Mouse (Mus musculus): ENCODE data around the gene Acyp1. TPM values are rescaled to one million over a fixed set of nuclear protein-coding genes. Genes with fewer than 3 reads are reported as not detected.
"Not testable (repeated sequence)": the region's sequence is repeated elsewhere in the genome, so short reads cannot be mapped to it uniquely, and the experiment has no call there.

Acyp1 gene
- polyA plus RNA-seq, 1 experiment, result 79.2 TPM

DNA sequence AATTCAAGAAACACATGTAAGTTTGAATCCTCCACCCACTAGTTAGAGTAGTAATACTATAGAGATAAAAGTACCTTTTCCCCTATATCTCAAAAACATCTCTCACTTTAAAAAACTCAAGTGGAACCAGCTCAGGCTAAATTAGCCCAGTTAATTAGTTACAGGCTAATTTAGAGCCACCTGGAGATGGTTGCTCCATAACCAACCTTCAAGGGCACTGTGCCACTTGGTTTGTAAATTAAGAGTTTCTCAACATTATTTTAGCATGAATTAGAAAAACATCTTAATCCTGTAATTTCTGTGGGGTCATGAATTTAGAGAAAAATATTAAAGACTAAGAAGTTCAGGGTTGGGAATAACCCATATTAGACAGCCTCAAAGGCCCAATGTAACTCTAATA lies 3.3 kb upstream of the Acyp1 start:
- Histone ChIP-seq H3K27ac (replicated peaks; ENCODE audit: low read depth, low read length) (no peak overlapping the region), H3K4me1 (ENCODE audit: control insufficient read depth, insufficient read depth, insufficient read length, low read length) (peaks cover 8% of the 10 kb centered on the region; the same call in 1 of the 2 replicates), H3K4me3 (ENCODE audit: insufficient read depth, low read depth, low read length) (no peak overlapping the region)

DNA sequence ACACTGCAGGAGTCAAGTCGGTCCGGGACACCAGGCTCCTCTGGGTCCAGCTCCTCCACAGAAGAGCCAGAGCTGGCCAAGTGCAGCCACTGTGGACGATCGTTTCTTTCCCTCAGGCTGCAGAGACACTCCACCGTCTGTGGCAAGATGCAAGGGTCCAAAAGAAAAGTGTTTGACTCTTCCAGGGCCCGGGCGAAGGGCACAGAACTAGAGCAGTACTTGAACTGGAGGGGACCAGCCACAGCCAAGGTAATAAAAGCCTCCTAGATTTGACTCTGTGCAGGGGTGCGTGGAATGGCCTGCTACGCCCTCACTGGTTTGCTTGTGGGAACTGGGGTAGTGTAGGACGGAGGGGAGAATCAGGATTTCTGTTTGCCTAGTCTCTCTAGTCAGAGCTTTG lies 2.4 kb upstream of the Acyp1 start:
- H3K4me3 ChIP-seq (ENCODE audit: insufficient read depth, low read depth, low read length), result no peak overlapping the region
- H3K27ac ChIP-seq (replicated peaks; ENCODE audit: low read depth, low read length), result no peak overlapping the region
- peaks cover 8% of the 10 kb centered on the region; the same call in 1 of the 2 replicates for H3K4me1 ChIP-seq (ENCODE audit: control insufficient read depth, insufficient read depth, insufficient read length, low read length)

DNA sequence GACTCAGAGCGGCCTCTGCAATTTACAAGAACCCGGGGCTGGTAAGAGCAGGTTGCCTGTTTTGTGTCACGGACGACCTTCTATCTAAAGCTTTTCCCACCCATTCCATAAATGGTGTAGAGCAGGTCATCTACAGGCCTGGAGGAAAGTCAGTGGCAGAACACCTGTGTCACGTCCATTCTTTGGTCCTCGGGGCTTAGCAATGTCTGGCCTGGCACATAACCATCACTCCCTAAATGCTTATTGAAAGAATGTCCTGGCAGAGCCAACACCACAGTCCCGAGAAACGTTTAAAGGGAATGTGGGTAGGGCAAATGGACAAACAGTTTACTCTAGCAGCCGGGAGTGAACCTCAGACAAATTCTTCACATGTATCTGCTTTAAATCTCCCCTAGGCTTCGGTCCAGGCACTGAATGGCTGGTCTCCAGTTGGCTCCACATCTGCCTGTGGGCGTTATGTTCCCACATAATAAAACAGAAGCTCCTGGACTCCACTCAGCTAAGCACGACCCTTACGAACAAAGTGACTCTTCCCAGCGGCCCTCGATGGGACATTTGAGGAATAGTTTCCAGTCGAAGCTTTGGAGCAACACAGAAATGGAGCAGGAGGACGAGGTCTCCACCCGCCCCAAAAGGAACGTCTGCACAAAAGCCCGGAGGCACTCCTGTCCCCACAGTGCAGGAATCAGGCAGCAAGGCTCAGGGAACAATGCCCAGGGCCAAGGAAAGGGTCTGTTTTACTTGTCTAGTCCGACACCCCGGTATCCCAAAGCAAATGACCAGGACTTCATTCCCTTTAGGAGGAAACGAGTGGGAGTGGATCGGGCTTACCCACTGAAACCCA lies 1.1 kb upstream of the Acyp1 start:
- peaks cover 8% of the 10 kb centered on the region; the same call in 1 of the 2 replicates for H3K4me1 ChIP-seq (ENCODE audit: control insufficient read depth, insufficient read depth, insufficient read length, low read length)
- no peak overlapping the region for H3K27ac ChIP-seq (replicated peaks; ENCODE audit: low read depth, low read length)
- 0 out of 2 replicates have a peak overlapping the region, but pooled peaks have one; percentile 60 for H3K4me3 ChIP-seq (ENCODE audit: insufficient read depth, low read depth, low read length)

DNA sequence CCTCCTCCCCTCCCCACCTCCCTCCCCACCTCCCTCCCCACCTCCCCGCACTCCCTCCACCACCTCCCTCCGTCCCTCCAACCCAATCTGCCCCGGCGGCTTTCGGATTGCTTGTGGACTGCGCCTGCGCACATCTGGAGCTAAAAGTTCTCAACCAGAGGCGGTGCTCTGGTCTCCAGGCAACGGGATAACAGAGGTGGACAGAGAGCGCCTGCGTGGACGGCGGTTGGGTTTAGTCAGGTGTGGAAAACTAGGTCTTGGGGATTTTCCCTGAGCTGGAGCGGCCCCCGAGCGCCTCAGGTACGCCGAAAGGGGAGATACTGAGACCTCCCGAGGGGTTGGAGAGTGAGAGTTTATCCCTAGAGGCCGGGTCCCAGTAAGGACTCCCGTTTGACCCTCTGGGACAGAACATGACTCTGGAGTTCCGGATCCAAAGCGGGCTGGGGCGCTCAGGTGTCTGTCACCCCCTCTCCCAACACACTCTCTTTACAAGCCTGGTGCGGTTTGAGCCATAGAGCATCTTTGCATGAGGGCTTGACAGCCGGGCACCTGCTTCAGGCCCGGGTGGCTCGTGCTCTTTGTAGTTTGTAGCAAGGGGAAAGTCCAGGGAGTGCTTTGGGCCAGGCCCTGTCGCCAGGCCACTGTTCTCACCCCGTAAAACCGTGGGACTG lies 383 bp upstream of the Acyp1 start, which contains the start of gene Zc2hc1c:
Zc2hc1c (plus strand) TSS at position 106 of the 671 bp plus-strand sequence.
- H3K27ac ChIP-seq (replicated peaks; ENCODE audit: low read depth, low read length), result no peak within 1 kb of the TSS
- peaks cover 8% of the 10 kb centered on the region; the same call in 1 of the 2 replicates for H3K4me1 ChIP-seq (ENCODE audit: control insufficient read depth, insufficient read depth, insufficient read length, low read length)
- peak within 1 kb of the TSS; percentile 64 for H3K4me3 ChIP-seq (ENCODE audit: insufficient read depth, low read depth, low read length)

DNA sequence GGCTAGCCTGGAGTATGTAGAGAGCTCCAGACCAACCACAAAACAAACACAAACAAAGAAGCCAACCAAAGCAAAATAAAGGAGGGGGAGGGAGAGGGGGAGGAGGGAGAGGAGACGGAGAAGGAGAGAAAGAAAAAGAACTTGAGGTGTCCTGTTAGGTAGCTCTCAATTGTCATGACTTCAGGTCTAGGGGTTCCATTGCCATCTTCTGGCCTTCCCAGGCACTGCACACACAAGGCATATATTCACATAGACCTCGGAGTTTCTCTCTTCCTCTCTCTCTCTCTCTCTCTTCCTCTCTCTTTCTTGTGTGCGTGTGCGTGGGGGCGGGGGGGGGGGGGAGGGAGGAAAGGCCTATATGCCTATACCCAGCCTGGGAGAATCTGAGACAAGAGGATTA lies 1.3 kb downstream of the Acyp1 start:
- no peak overlapping the region for H3K27ac ChIP-seq (replicated peaks; ENCODE audit: low read depth, low read length)
- H3K4me1 ChIP-seq (ENCODE audit: control insufficient read depth, insufficient read depth, insufficient read length, low read length), result 0 out of 2 replicates have a peak, but pooled peaks cover 6% of the 10 kb centered on the region
- no peak overlapping the region for H3K4me3 ChIP-seq (ENCODE audit: insufficient read depth, low read depth, low read length)

DNA sequence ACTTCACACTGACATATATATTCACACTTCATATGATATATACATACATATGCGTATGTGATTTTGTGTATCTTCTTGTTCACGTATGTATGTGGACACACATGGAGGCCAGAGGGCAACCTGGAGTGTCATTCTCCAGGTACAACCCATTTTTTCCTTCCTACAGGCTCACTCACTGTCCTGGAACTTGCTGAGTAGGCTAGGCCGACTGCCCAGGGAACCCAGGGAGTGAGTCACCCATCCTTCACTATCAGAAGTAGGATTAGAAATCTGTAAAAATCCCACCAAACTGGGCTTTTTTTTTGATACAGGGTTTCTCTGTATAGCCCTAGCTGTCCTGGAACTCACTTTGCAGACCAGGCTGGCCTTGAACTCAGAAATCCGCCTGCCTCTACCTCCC lies 3.2 kb downstream of the Acyp1 start:
- H3K27ac ChIP-seq (replicated peaks; ENCODE audit: low read depth, low read length), result no peak overlapping the region
- 0 out of 2 replicates have a peak, but pooled peaks cover 6% of the 10 kb centered on the region for H3K4me1 ChIP-seq (ENCODE audit: control insufficient read depth, insufficient read depth, insufficient read length, low read length)
- no peak overlapping the region for H3K4me3 ChIP-seq (ENCODE audit: insufficient read depth, low read depth, low read length)

DNA sequence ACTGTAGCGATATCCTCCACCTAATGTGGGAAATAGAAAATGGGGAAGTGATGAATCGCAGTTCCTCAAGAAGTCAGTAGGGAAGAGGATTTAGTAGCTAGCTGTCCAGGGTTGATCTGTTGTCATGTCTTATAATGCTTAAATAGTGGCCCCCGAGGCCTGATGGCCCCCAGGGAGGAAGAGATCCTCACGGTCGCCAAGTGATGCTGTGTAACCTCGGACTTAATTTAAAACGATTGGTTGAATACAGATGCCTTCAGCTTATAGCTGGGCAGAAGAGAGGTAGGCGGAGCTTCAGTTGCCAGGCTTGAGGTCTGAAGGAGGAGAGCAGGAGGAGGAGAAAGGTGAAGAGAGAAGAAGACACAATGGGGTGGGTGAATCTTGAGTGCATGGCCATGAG lies 3.9 kb downstream of the Acyp1 start:
- H3K4me1 ChIP-seq (ENCODE audit: control insufficient read depth, insufficient read depth, insufficient read length, low read length), result 0 out of 2 replicates have a peak, but pooled peaks cover 6% of the 10 kb centered on the region
- no peak overlapping the region for H3K4me3 ChIP-seq (ENCODE audit: insufficient read depth, low read depth, low read length)
- H3K27ac ChIP-seq (replicated peaks; ENCODE audit: low read depth, low read length), result no peak overlapping the region

DNA sequence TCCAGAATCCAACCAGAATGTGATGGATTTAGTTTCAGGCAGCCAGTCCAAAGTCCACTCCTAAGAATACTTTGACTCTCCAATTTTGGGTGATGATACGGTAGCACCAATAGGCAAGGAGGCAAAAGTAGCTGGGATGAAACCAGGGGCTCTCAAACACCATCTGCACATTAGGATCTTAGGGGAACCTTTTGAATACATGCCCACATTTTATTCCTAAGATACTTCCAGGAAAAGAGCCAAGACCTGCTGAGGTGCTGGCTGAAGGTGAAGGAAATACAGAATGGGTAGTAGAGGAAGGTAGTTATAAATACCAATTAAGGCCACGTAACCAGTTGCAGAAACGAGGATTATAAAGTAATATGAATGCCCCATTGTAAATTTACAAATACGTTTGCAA lies 6.5 kb downstream of the Acyp1 start:
- H3K4me3 ChIP-seq (ENCODE audit: insufficient read depth, low read depth, low read length); H3K4me1 ChIP-seq (ENCODE audit: control insufficient read depth, insufficient read depth, insufficient read length, low read length); H3K27ac ChIP-seq (replicated peaks; ENCODE audit: low read depth, low read length): not testable (repeated sequence)

DNA sequence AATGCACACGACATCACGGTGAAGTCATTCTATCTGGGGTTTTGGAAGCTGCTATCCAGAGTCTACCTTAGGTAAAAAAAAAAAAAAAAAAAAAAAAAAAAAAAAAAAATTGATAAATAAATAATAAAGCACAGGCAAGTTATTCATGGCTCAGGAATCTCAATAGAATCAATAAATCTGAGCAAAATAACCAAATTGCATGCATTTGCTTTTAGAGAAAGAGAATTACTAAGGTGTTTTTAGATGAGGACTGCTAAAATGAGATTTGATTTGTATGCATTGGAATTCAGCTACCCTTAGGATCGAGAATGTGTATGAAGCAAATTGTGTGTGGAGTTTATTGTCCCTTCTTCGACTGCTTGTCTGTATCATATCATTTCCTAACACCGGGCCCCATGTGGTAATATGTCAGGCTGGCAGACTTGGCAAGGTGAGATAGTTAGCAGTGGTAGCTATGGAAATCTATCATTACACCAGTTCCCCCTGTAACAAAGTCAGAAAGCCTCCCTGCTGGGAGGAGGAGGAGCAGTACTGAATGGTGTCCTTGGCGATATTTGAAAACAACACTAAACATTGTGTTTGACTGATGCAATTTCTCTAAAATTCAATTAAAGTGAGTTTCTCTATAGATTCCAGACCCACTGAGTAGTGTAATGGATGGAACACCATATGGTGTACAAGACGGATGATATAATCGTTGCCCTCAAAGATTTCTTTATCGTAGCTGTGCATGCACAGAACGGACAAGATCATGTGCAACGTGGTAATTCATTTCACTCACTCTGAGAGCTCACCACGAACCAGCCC lies 7.2 kb downstream of the Acyp1 start:
- no peak overlapping the region; the same call in 1 of the 2 replicates for H3K4me3 ChIP-seq (ENCODE audit: insufficient read depth, low read depth, low read length)
- no peaks in the 10 kb centered on the region for H3K4me1 ChIP-seq (ENCODE audit: control insufficient read depth, insufficient read depth, insufficient read length, low read length)
- H3K27ac ChIP-seq (replicated peaks; ENCODE audit: low read depth, low read length), result no peak overlapping the region

DNA sequence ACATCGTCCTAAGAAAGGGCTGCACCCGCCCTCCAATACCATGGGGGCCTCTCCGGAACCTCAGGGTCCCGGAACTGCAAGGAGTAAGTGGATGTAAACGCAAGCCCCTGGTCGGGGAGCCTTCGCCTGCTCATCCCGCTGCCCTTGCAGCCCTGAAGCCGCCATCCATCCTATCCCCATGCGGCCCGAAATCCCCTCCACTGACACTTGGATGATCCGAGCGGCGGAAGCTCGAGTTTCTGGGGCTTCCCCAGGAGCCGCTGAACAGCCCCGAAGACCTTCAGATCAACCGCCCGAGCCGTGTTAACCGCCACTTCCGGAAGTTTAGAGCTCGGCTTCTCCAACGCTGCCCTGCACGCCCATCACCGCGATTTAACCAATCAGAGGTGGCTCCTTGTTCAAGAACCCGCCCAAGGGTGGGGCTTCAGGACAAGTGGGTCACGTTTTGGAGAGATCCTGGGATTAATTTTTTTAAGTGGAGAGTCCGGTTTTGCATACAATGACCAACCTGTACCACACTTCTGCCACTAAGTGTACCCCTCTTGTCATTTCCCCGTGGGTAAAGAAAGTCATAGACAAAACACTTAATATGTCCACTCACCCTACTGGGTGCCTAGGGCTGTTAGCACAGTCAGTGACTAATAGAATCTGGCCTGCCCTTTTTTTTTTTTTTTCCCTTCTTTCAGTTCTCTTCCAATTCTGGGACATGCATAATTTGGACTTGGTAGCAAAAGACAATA lies 8.0 kb downstream of the Acyp1 start:
- Histone ChIP-seq H3K27ac (replicated peaks; ENCODE audit: low read depth, low read length) (peak overlapping the region; percentile 56), H3K4me1 (ENCODE audit: control insufficient read depth, insufficient read depth, insufficient read length, low read length) (no peaks in the 10 kb centered on the region), H3K4me3 (ENCODE audit: insufficient read depth, low read depth, low read length) (peak overlapping the region; percentile 79)

DNA sequence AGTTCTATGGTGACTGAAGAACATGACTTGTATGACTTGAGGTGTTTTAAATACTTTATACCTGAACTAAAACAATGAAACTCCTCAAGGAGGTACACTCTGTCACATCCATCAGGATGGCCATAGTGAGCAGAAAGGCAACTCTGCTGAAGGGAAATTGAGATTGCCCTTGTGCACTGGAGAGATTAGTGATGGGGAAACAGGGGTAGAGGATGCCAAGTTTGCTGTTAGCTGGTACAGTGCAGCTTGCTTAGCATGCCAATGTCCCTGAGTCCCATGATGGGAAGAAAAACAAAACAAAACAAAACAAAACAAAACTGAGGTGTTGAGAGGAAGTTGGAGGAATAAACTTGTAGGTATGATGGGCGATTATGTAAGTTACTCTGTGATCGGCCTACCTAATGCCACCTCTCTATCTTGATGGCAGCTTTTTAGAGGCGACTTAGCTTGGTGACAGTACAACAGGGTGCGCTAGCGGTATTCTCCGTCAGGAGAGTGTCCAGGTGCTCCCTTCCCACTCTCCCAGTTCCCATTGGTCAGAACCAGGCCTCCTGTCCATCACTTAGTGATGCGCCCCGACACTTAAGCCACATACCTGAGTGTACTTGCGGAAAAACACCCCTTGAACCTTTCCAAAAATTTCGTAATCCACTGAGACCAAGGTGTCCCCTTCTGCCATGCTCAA lies 8.7 kb downstream of the Acyp1 start:
- Histone ChIP-seq H3K27ac (replicated peaks; ENCODE audit: low read depth, low read length) (peak overlapping the region; percentile 56; the same call in 1 of the 2 replicates), H3K4me3 (ENCODE audit: insufficient read depth, low read depth, low read length) (peak overlapping the region; percentile 79)

DNA sequence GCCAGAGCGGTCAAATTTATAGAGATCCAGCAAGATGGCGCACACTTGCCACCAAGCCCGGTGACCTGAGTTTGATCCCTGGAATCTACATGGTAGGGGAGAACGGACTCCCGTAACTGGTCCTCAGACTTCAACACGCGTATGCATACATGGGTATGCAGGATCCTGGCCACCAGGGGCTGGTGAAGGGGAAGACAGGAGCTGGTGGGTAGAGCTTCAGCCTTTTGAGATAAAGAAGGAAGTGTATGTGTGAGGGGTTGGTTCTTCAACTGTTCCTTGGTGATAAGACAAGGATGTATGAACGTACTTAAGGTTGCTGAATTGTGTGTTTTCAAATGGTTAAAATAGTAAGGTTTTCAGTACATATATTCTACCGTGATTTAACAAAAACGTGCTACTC lies 9.3 kb downstream of the Acyp1 start:
- Histone ChIP-seq H3K27ac (replicated peaks; ENCODE audit: low read depth, low read length) (no peak overlapping the region), H3K4me3 (ENCODE audit: insufficient read depth, low read depth, low read length) (no peak overlapping the region), H3K4me1 (ENCODE audit: control insufficient read depth, insufficient read depth, insufficient read length, low read length) (no peaks in the 10 kb centered on the region)

More for the DNA sequence above, 8.7 kb downstream of the Acyp1 start:
- H3K4me1 ChIP-seq (ENCODE audit: control insufficient read depth, insufficient read depth, insufficient read length, low read length), result no peaks in the 10 kb centered on the region

DNA sequence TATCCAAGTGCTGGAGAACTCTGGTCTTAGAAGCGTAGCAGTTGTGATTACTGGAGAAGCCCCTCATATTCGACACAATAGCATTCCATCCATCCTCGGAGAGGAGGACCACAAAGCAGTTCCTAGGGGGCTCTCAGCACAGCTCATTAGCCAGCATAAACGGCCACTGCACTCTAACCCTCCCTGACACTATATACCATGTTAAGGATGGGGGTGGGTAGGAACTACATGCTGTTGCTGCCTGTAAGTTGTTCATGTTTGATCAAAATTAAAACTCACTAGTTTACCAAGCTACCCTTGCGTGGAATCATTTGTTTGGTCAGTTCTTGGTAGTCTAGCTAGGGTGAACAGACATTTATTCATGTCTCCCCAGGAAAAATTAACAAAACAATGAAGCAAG lies 12.0 kb downstream of the Acyp1 start:
- Histone ChIP-seq H3K4me1 (ENCODE audit: control insufficient read depth, insufficient read depth, insufficient read length, low read length) (no peaks in the 10 kb centered on the region), H3K27ac (replicated peaks; ENCODE audit: low read depth, low read length) (no peak overlapping the region), H3K4me3 (ENCODE audit: insufficient read depth, low read depth, low read length) (no peak overlapping the region)

DNA sequence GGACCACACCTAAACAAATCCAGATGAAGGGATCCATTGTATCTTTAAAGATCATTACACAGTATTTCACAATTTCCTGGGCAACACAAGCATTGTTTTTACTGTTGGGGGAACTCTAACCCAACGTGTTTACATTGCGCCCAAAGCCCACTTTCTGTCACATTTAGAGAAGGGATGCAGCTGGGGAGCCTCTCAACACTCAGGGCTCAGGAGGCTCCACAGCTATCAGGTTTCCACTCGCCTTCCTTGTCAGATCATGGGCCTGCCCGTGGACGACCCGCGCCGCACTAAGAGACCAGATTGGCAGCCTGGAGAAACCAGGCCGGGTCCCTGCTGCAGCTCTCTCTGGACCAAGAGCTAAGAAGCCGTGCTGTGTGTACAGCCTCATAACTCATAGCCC lies 14.7 kb downstream of the Acyp1 start:
- H3K4me3 ChIP-seq (ENCODE audit: insufficient read depth, low read depth, low read length), result no peak overlapping the region
- no peaks in the 10 kb centered on the region for H3K4me1 ChIP-seq (ENCODE audit: control insufficient read depth, insufficient read depth, insufficient read length, low read length)
- no peak overlapping the region for H3K27ac ChIP-seq (replicated peaks; ENCODE audit: low read depth, low read length)
